Mouse (Mus musculus) embryonic fibroblast, embryonic 13.5 days (primary cell): ENCODE measurements at regions not wholly inside any gene's neighbourhood (a gene's known extent, or its start where the extent isn't known, plus 50 kb on each side); places are given as distances from the start of the nearest gene placed in this dataset.
"Not testable (repeated sequence)": the region's sequence is repeated elsewhere in the genome, so short reads cannot be mapped to it uniquely, and the experiment has no call there.

Source experiments
- H3K27ac ChIP-seq: 2 replicates; pipeline ENCODE4 v1.5.1; 2012; ENCODE audit warnings: low read length, control low read depth, inconsistent platforms; ENCODE audit not compliant: insufficient read depth
- H3K4me1 ChIP-seq: 2 replicates; pipeline ENCODE4 v1.6.1; 2011; ENCODE audit warnings: low read length; ENCODE audit not compliant: control insufficient read depth, insufficient read depth
- H3K4me3 ChIP-seq: 2 replicates; pipeline ENCODE4 v1.5.1; 2011; ENCODE audit warnings: mild to moderate bottlenecking, control low read depth, low read length; ENCODE audit not compliant: insufficient read depth
- CTCF ChIP-seq: IDR thresholded peaks from 2 replicates; pipeline ENCODE4 v1.5.1; 2011; ENCODE audit warnings: mild to moderate bottlenecking, control low read depth, low read length, moderate library complexity, borderline replicate concordance; ENCODE audit not compliant: insufficient read depth
- POLR2A ChIP-seq: IDR thresholded peaks from 2 replicates; pipeline ENCODE4 v1.6.1; 2011; ENCODE audit warnings: low read depth, mild to moderate bottlenecking, control low read depth, low read length, moderate library complexity

- H3K27ac ChIP-seq, H3K4me1 ChIP-seq, H3K4me3 ChIP-seq: not testable (repeated sequence)
Measured at GRCm38 (mm10) chr6:67954570-67954969, 419.0 kb upstream of the Tacstd2 start.

DNA sequence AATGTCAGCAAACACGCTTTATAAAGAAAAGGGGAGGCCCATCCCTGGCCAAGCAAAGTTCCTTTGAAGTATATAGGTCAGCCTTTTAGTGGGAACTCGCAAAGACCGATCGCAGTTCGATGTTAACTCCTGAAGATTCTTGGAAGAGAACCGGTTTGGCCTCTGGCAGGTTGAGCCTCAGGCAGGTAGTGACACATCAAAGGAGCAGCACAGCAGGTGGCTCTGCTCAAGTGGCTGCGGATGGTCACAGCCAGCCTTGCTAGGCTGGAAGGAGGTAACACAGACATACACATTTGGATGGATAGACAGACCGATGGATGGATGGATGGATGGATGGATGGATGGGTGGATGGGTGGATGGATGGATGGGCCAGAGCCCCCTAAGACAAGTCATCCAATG is 395.9 kb upstream of the Tacstd2 start:
- H3K27ac ChIP-seq, H3K4me3 ChIP-seq, H3K4me1 ChIP-seq: not testable (repeated sequence)

DNA sequence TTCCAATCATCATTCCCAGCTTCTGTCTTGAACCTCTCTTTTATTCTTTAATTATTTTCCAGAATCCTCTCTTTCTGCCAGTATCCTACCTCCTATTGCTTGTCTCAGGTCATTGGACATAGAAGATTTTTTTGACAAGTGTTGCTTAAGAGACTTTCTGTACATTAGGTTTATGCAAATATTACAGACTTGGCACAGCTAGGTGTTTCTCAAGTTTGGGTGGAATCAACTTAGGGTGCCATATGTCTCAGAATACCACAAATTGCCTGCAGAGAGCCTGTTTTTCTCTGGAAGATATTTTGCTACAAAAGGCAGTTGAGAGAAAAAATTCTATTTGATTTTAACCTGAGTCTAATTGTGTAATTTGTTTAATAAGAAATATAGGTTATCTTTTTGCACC is 386.9 kb upstream of the Tacstd2 start:
- H3K4me3 ChIP-seq: no peak overlapping the region
- no peaks in the 10 kb centered on the region for H3K4me1 ChIP-seq
- no peak overlapping the region for H3K27ac ChIP-seq
- TF ChIP-seq CTCF (no peak), POLR2A (no peak)

DNA sequence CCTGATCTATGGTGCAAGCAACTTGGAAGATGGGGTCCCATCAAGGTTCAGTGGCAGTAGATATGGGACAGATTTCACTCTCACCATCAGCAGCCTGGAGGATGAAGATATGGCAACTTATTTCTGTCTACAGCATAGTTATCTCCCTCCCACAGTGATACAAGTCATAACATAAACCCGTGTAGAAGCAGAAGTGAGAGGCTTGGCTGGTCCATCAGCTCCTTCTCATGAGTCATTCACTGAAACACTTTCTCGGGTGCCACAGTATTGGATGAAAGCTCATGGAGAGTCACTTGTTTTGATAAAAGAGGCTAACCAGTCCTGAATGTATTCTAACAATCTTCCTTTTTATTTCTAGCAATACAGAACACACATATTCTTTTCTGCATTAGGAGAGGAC is 378.3 kb upstream of the Tacstd2 start:
- H3K4me3 ChIP-seq: no peak overlapping the region
- TF ChIP-seq CTCF: no peak
- no peak for TF ChIP-seq POLR2A
- H3K4me1 ChIP-seq: no peaks in the 10 kb centered on the region
- no peak overlapping the region for H3K27ac ChIP-seq

DNA sequence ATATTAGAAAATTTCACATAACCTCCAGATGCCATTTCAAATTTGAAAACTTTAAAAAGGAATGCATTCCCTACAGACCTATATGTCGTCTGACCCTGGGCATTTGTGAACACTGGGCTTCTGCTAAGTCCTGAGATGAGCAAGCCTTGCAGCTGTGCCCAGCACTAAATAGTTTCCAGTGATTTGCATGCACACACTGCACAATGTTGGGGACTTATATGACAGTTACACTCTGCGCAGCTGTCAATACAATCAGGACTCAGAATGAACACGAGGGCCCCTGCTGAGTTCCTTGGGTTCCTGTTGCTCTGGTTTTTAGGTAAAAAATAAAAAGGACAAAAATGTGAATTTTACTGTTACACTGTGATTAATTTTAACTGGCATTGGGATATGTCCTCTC is 377.7 kb upstream of the Tacstd2 start:
- no peak overlapping the region for H3K4me3 ChIP-seq
- H3K27ac ChIP-seq: no peak overlapping the region
- H3K4me1 ChIP-seq: no peaks in the 10 kb centered on the region
- no peak for TF ChIP-seq POLR2A
- no peak for TF ChIP-seq CTCF

DNA sequence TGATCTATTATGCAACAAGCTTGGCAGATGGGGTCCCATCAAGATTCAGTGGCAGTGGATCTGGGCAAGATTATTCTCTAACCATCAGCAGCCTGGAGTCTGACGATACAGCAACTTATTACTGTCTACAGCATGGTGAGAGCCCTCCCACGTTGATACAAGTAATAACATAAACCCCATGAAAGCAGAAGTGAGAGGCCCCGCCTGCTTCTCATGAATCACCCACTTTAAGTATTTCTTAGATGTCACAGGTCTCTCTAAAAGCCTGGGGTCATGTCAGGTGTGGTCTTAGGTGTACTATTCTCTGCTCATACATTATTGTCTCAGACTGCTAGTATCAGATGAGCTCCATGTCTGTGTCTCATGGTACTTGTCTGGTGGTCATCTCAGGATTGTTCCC is 360.9 kb upstream of the Tacstd2 start:
- no peaks in the 10 kb centered on the region for H3K4me1 ChIP-seq
- no peak overlapping the region for H3K4me3 ChIP-seq
- no peak for TF ChIP-seq POLR2A
- TF ChIP-seq CTCF: no peak
- no peak overlapping the region for H3K27ac ChIP-seq

- no peak for TF ChIP-seq POLR2A
- TF ChIP-seq CTCF: no peak
- no peak overlapping the region for H3K27ac ChIP-seq
- H3K4me3 ChIP-seq: no peak overlapping the region
- H3K4me1 ChIP-seq: no peaks in the 10 kb centered on the region
Measured at GRCm38 (mm10) chr6:67895858-67896257, 360.3 kb upstream of the Tacstd2 start.

DNA sequence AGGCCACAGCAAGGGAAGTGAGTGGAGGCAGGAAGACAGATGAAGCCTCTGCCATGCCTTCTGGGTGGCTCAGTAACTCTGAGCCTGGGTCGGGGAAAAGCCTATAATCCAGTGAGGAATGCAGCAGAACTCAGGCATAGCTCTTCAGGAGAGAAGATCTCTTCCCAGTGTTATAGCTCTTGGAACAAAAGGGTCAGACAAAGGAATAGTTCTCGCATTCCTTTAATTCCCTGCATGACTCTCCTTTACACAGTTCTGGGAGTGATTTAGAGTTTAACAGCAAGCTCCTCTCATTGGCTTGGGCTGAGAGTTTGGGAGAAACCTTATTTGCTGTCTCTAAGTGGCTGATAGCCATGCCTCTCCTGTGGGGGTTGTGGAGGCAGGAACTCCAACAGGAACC is 352.0 kb upstream of the Tacstd2 start:
- Histone ChIP-seq H3K4me3 (no peak overlapping the region), H3K4me1 (no peaks in the 10 kb centered on the region), H3K27ac (no peak overlapping the region)
- TF ChIP-seq CTCF (no peak), POLR2A (no peak)

DNA sequence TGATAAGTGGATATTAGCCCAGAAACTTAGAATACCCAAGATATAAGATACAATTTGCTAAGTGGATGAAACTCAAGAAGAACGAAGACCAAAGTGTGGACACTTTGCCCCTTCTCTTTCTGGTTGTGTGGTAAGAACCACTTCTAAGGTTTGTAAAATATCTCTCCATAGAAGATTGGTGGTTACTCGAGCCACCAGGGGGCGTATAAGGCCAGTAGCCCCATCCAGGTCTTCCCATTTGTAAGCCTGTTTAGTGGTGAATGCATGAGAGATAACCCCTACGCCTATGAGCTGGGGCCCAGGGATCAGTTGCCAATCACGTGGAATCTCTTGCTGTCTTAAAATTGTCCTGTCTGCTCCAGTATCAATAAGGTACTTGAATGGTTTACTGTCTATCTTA is 349.3 kb upstream of the Tacstd2 start:
- no peak for TF ChIP-seq CTCF
- TF ChIP-seq POLR2A: no peak
- no peak overlapping the region for H3K27ac ChIP-seq
- H3K4me3 ChIP-seq: no peak overlapping the region
- H3K4me1 ChIP-seq: no peaks in the 10 kb centered on the region

- H3K4me1 ChIP-seq, H3K27ac ChIP-seq, H3K4me3 ChIP-seq: not testable (repeated sequence)
Measured at GRCm38 (mm10) chr6:67881476-67881875, 345.9 kb upstream of the Tacstd2 start.

- H3K27ac ChIP-seq, H3K4me3 ChIP-seq, H3K4me1 ChIP-seq: not testable (repeated sequence)
Measured at GRCm38 (mm10) chr6:67857945-67858344, 322.3 kb upstream of the Tacstd2 start.

DNA sequence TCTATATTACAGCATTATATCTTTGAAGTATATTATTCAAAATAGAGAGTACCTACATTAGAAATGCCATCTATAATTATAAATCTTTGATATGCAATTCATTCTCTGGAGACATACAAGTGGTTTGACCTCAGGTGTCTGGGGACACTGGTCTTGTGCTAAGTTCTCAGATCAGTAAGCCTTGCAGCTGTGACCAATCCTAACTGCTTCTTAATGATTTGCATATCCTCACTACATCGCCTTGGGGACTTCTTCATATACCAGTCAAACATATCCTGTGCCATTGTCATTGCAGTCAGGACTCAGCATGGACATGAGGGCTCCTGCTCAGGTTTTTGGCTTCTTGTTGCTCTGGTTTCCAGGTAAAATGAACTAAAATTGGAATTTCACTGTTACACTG is 303.9 kb upstream of the Tacstd2 start:
- not testable (repeated sequence) for H3K4me1 ChIP-seq, H3K27ac ChIP-seq, H3K4me3 ChIP-seq
